Mouse (Mus musculus) midbrain, postnatal 0 days (tissue): ENCODE measurements around the gene Gstt2. TPM values are rescaled to one million over a fixed set of nuclear protein-coding genes. Genes with fewer than 3 reads are reported as not detected.

Source experiments
- ATAC-seq: fragments of 200-750 bp; cut with Nextera tagmentation; 2 replicates; pipeline ENCODE4 v1.8.0; 2017; ENCODE audit warnings: moderate number of reproducible peaks, mild to moderate bottlenecking, moderate TSS enrichment, moderate library complexity; ENCODE audit not compliant: low FRiP score
- DNase-seq: peaks from one replicate; pipeline ENCODE4 v3.0.0-alpha.2; 2015; ENCODE audit warnings: low spot score
- H3K27ac ChIP-seq: fragments of 300-500 bp; sonication (generic); 2 replicates; pipeline ENCODE4 v1.5.1; 2014; ENCODE audit warnings: low read depth, mild to moderate bottlenecking, low read length, mixed read lengths
- H3K27me3 ChIP-seq: fragments of 300-500 bp; sonication (generic); 2 replicates; pipeline ENCODE4 v1.6.1; 2014; ENCODE audit warnings: low read length, control low read depth, mixed read lengths; ENCODE audit not compliant: insufficient read depth
- H3K36me3 ChIP-seq: fragments of 300-500 bp; sonication (generic); 2 replicates; pipeline ENCODE4 v1.6.1; 2014; ENCODE audit warnings: low read length, control low read depth, mixed read lengths; ENCODE audit not compliant: insufficient read depth
- H3K4me1 ChIP-seq: fragments of 300-500 bp; sonication (generic); 2 replicates; pipeline ENCODE4 v1.6.1; 2014; ENCODE audit warnings: mild to moderate bottlenecking, control low read depth, antibody characterized with exemption, low read length, mixed read lengths; ENCODE audit not compliant: insufficient read depth
- H3K4me2 ChIP-seq: fragments of 300-500 bp; sonication (generic); 2 replicates; pipeline ENCODE4 v1.6.1; 2014; ENCODE audit warnings: low read depth, mild to moderate bottlenecking, low read length, mixed read lengths; ENCODE audit not compliant: poor library complexity, severe bottlenecking
- H3K4me3 ChIP-seq: fragments of 300-500 bp; sonication (generic); 2 replicates; pipeline ENCODE4 v1.5.1; 2014; ENCODE audit warnings: low read depth, mild to moderate bottlenecking, low read length, moderate library complexity
- H3K9ac ChIP-seq: fragments of 300-500 bp; sonication (generic); replicated peaks from 2 replicates; pipeline ENCODE4 v1.6.1; 2014; ENCODE audit warnings: mild to moderate bottlenecking, low read length, moderate library complexity, mixed read lengths; ENCODE audit not compliant: poor library complexity, severe bottlenecking
- H3K9me3 ChIP-seq: fragments of 300-500 bp; sonication (generic); 2 replicates; pipeline ENCODE4 v1.6.1; 2016; ENCODE audit warnings: low read length, control low read depth
- CTCF ChIP-seq: IDR thresholded peaks from 2 replicates; pipeline ENCODE4 v1.5.1; 2016; ENCODE audit warnings: antibody characterized with exemption, mild to moderate bottlenecking
- WGBS: fragments of 180-500 bp; shearing (Covaris S2); extraction: QIAGEN DNeasy Blood & Tissue Kit; methylation state at CpG from one replicate; pipeline ENCODE4 v1.1.7; 2014; 5-methylcytosine and 5-hydroxymethylcytosine counted together
- polyA plus RNA-seq: library from polyadenylated mRNA; unstranded; fragments of >200 nt; fragmentation: Nextera tagmentation; extraction: Ambion mirVana; gene quantifications from 2 replicates; pipeline ENCODE4 v1.2.1, GENCODE M21; 2015
- total RNA-seq: library from RNA; depleted of rRNA; stranded (reverse); fragments of >200 nt; gene quantifications from 2 replicates; pipeline ENCODE4 v1.2.3, GENCODE M21; 2014

Gstt2 gene
- total and polyA plus RNA-seq, 2 experiments from 2014 or later, result 5.5 to 10.7 TPM

GRCm38 (mm10) chr10:75880771-75881577 lies 43.8 kb upstream of the Gstt2 start:
- Histone ChIP-seq H3K36me3 (no peaks in the 10 kb centered on the region), H3K4me3 (no peak overlapping the region), H3K4me2 (no peak overlapping the region), H3K9me3 (no peaks in the 10 kb centered on the region), H3K27me3 (no peaks in the 10 kb centered on the region), H3K9ac (no peak overlapping the region), H3K4me1 (no peaks in the 10 kb centered on the region), H3K27ac (no peak overlapping the region)
- 58% methylated on average over 6 of the region's 6 CpGs for WGBS
- ATAC-seq, result no peak
- no peak for TF ChIP-seq CTCF
- DNase-seq, result no peak

- Histone ChIP-seq H3K4me3 (no peak overlapping the region), H3K27me3 (no peaks in the 10 kb centered on the region), H3K4me1 (no peaks in the 10 kb centered on the region), H3K4me2 (no peak overlapping the region), H3K9ac (no peak overlapping the region), H3K9me3 (no peaks in the 10 kb centered on the region), H3K27ac (no peak overlapping the region), H3K36me3 (no peaks in the 10 kb centered on the region)
- ATAC-seq (no peak), DNase-seq (no peak)
- TF ChIP-seq CTCF, result no peak
- WGBS, result 93% methylated on average over 10 of the region's 10 CpGs
These were observed 43.1 kb upstream of the Gstt2 start for GRCm38 (mm10) chr10:75880351-75880750.

- Histone ChIP-seq H3K9ac (no peak overlapping the region), H3K36me3 (no peaks in the 10 kb centered on the region), H3K4me2 (no peak overlapping the region), H3K4me1 (peaks cover 2% of the 10 kb centered on the region; the same call in 1 of the 2 replicates), H3K4me3 (no peak overlapping the region), H3K27me3 (no peaks in the 10 kb centered on the region), H3K9me3 (no peaks in the 10 kb centered on the region), H3K27ac (no peak overlapping the region)
- WGBS, result 89% methylated on average over 3 of the region's 3 CpGs
- no peak for TF ChIP-seq CTCF
- ATAC-seq, result no peak
- no peak for DNase-seq
These were observed 41.6 kb upstream of the Gstt2 start for GRCm38 (mm10) chr10:75878836-75879235.

GRCm38 (mm10) chr10:75873543-75874170 lies 36.4 kb upstream of the Gstt2 start:
- Histone ChIP-seq H3K27ac (peak overlapping the region; percentile 78), H3K9me3 (no peaks in the 10 kb centered on the region), H3K4me1 (peaks cover 4% of the 10 kb centered on the region; the same call in 1 of the 2 replicates), H3K4me2 (peak overlapping the region; percentile 67), H3K4me3 (peak overlapping the region; percentile 31), H3K27me3 (no peaks in the 10 kb centered on the region), H3K9ac (peak overlapping the region; percentile 55), H3K36me3 (no peaks in the 10 kb centered on the region)
- TF ChIP-seq CTCF, result no peak
- WGBS, result 12% methylated on average over 10 of the region's 10 CpGs
- DNase-seq (peak; percentile 33), ATAC-seq (no peak)

- Histone ChIP-seq H3K27ac (peak overlapping the region; percentile 78), H3K9me3 (no peaks in the 10 kb centered on the region), H3K36me3 (no peaks in the 10 kb centered on the region), H3K27me3 (no peaks in the 10 kb centered on the region), H3K9ac (peak overlapping the region; percentile 55), H3K4me1 (peaks cover 4% of the 10 kb centered on the region; the same call in 1 of the 2 replicates), H3K4me2 (peak overlapping the region; percentile 67), H3K4me3 (peak overlapping the region; percentile 31)
- under 1% methylated on average over 11 of the region's 11 CpGs for WGBS
- DNase-seq (peak; percentile 98), ATAC-seq (peak; percentile 98)
- no peak for TF ChIP-seq CTCF
These were observed 35.8 kb upstream of the Gstt2 start for GRCm38 (mm10) chr10:75872915-75873542.
